Mouse (Mus musculus) telencephalon, adult 2 months (tissue): ENCODE measurements around the gene Olfr1462.

Source experiments
- DNase-seq: peaks from one replicate; pipeline ENCODE4 v3.0.0-alpha.2; 2011; ENCODE audit warnings: low read depth, low spot score

Gene Olfr1462

DNA sequence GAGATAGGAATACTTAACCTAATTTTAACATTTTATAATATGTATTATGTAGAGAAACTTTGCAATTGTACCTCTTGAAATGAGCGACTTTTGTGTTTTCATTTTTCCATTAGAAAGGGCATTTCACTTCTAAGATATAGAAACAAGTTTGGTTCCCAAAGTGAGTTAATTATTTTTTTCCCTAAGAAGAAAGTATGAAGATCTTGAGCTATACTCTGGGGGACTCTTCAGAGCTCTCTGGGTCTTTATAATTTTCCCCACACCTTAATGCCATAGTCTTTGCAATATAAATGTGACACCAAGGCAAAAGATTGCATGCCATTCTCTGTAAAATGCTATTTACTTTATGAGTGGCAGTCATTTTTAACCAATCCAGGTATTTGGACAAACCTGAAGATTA lies at the start of gene Olfr1462:
TSS of gene Olfr1462 (plus strand) at position 301 of the 400 bp plus-strand sequence.
- no peak for DNase-seq

DNA sequence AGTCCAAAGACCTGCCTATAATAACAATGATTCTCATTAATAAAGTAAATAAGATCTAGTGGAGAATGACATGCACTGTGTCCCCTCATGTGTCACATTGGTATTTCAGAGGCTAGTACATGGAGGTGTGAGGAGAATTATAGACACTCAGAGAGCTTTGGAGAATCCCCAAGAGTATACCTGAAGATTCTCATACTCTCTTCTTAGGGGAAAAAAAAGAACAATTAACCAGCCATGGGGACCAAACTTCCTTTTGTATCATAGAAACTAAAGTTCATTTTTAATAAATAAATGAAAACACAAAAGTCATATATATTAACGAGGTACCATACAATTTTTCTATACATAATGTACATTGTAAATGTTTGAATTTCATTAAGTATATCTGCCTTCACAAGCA lies 36.1 kb upstream of the Olfr1462 start, which contains the start of gene Olfr1459:
TSS of gene Olfr1459 (minus strand) at position 101 of the 400 bp plus-strand sequence.
- DNase-seq = no peak

DNA sequence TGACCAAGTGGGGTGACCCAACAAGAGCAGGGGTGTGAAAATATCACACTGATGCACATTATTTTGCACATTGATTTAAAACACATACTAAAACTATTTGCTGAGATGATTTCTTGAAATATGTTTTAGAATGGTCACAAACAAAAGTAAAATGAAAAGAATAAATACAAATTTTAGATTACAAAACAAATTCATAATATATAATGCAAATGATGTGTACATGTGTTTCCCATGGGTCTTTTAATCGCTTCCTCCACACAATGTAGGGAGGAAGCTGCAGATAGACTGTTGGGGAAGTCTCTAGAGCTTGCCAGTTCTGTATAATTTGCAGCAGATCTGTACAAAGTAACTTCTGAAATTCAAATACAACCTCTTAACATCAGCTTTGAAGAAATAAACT lies 22.8 kb upstream of the Olfr1462 start, which contains the start of gene Olfr1461:
TSS of gene Olfr1461 (plus strand) at position 301 of the 400 bp plus-strand sequence.
- DNase-seq = no peak

DNA sequence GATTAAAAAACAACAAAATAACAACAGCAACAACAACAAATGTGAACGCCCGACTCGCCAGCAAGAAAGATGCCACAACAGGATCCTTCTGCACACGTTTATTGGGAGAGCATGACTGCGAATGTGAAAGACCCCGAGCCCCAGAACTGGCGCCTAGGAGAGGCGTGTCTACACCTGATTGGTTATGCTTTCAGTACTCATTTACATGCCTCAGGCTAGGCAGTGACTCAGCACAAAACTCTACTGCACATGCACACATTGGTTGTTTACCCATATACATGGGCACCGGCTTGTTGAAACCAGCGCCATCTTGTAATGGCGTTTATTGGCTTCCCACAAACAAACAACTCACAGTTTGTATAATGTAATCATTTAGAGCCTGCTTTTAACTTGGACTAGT lies 36.1 kb downstream of the Olfr1462 start:
- no peak for DNase-seq

DNA sequence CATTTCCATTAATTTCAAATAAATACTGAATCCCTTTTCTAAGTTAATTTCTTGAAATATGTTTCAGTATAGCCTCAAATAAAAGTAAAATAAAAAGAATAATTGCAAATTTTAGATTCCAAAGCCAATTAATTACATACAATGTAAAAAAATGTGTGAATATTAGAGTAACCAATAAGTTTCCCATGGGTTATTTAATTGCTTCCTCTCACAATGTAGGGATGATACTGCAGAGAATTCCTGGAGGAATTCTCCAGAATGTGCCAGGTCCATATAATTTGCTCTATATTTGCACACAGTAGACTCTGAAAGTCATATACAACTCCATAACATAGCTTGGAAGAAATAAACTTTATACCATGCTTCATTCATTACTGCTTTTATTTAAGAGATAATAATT lies 45.5 kb downstream of the Olfr1462 start, which contains the start of gene Olfr1463:
TSS of gene Olfr1463 (plus strand) at position 301 of the 400 bp plus-strand sequence.
- no peak for DNase-seq
